Mouse (Mus musculus) spleen, adult 18-20 months (tissue): ENCODE measurements around the gene Scamp2.

Experiments
- DNase-seq, 2 experiments: peaks; one replicate each; pipeline ENCODE4 v3.0.0; 2022; ENCODE audit warnings: mixed read lengths in 2 of 2

Scamp2 gene

GRCm38 (mm10) chr9:57597929-57598382 is 37.2 kb downstream of the Scamp2 start:
- no peak for DNase-seq

- DNase-seq, result no peak
Measured at GRCm38 (mm10) chr9:57598851-57599563, 38.3 kb downstream of the Scamp2 start.

- DNase-seq, result no peak
Measured at GRCm38 (mm10) chr9:57600620-57601352, 40.0 kb downstream of the Scamp2 start.

GRCm38 (mm10) chr9:57601353-57601706 is 40.6 kb downstream of the Scamp2 start:
- no peak for DNase-seq

GRCm38 (mm10) chr9:57602098-57602497 is 41.4 kb downstream of the Scamp2 start:
- DNase-seq, result no peak

- no peak for DNase-seq
Measured at GRCm38 (mm10) chr9:57604875-57605274, 44.1 kb downstream of the Scamp2 start.

GRCm38 (mm10) chr9:57605503-57605902 is 44.8 kb downstream of the Scamp2 start:
- no peak for DNase-seq

- DNase-seq, result no peak
Measured at GRCm38 (mm10) chr9:57606139-57606851, 45.6 kb downstream of the Scamp2 start, which contains the start of gene Cplx3. Cplx3 (minus strand) TSS chr9:57606281.

- DNase-seq, result no peak
Measured at GRCm38 (mm10) chr9:57609803-57610202, 49.1 kb downstream of the Scamp2 start.

- no peak for DNase-seq
Measured at GRCm38 (mm10) chr9:57610359-57610826, 49.6 kb downstream of the Scamp2 start.

GRCm38 (mm10) chr9:57612587-57612986 is 51.8 kb downstream of the Scamp2 start:
- DNase-seq, result no peak

GRCm38 (mm10) chr9:57613975-57614374 is 53.2 kb downstream of the Scamp2 start:
- DNase-seq, result no peak

GRCm38 (mm10) chr9:57614786-57615185 is 54.0 kb downstream of the Scamp2 start:
- DNase-seq, result no peak

GRCm38 (mm10) chr9:57617556-57618169 is 56.9 kb downstream of the Scamp2 start:
- DNase-seq, result no peak

GRCm38 (mm10) chr9:57618854-57619253 is 58.1 kb downstream of the Scamp2 start:
- DNase-seq, result no peak

- no peak for DNase-seq
Measured at GRCm38 (mm10) chr9:57620674-57621073, 59.9 kb downstream of the Scamp2 start, which contains the start of gene Lman1l. Lman1l (minus strand) TSS chr9:57620774.

GRCm38 (mm10) chr9:57624295-57624694 is 63.6 kb downstream of the Scamp2 start:
- DNase-seq, result peak in 1 of 2 experiments; percentile 4

- no peak for DNase-seq
Measured at GRCm38 (mm10) chr9:57625674-57626500, 65.1 kb downstream of the Scamp2 start.

- peak in 1 of 2 experiments; percentile 4 for DNase-seq
Measured at GRCm38 (mm10) chr9:57627191-57627590, 66.4 kb downstream of the Scamp2 start.

- no peak for DNase-seq
Measured at GRCm38 (mm10) chr9:57627892-57628291, 67.1 kb downstream of the Scamp2 start.

GRCm38 (mm10) chr9:57628717-57629116 is 68.0 kb downstream of the Scamp2 start:
- no peak for DNase-seq
